15 mouse cellular contexts compared by ENCODE assay signal in the genomic region with DNA sequence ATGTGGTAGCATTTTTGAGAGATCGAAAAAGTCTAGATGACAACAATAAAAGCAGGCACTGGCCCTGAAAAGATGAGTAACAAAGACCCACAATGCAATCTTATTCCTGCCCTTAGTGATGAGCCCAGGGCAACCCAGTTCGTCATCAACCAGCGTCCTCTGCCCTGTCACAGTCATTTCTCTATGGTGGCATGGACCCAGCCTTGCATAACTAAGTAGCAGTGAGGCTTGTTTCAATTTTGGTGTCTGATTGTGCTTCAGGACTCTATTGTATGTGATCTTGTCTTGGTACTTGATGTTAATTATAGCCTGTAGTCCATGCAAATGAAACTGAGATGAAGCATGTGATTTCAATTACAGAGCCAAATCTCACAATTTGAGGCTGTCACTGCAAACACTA.
"Had no signal": no experiment of that assay in that cellular context is flagged by ENCODE, and none has a peak within 500 bp of the region (broad histone marks: within the 10 kb centered on the region; RNA-seq: fewer than 3 reads in every experiment).

No protein-coding gene starts in this region.

- ATAC-seq: liver, postnatal 0 days had no signal

- H3K9me3 ChIP-seq: limb, embryonic 12.5 days; liver, embryonic 13.5 days; lung, embryonic 15.5 days; megakaryocyte, embryonic 14.5 days; neural tube, embryonic 13.5 days had no signal

- H3K27me3 ChIP-seq: limb, embryonic 12.5 days; liver, embryonic 13.5 days; lung, embryonic 15.5 days; megakaryocyte, embryonic 14.5 days; neural tube, embryonic 13.5 days had no signal

- H3K4me3 ChIP-seq: layer of hippocampus, adult 2 months; limb, embryonic 12.5 days; liver, embryonic 13.5 days; lung, embryonic 15.5 days; megakaryocyte, embryonic 14.5 days; neural tube, embryonic 13.5 days had no signal

- H3K27ac ChIP-seq: layer of hippocampus, adult 2 months; limb, embryonic 12.5 days; liver, embryonic 13.5 days; lung, embryonic 15.5 days; macrophage; neural tube, embryonic 13.5 days; stomach, postnatal 0 days had no signal

- H3K36me3 ChIP-seq: limb, embryonic 12.5 days; liver, embryonic 13.5 days; lung, embryonic 15.5 days; neural tube, embryonic 13.5 days had no signal

- H3K9ac ChIP-seq: limb, embryonic 12.5 days; liver, embryonic 13.5 days; liver, postnatal 0 days; lung, embryonic 15.5 days; neural tube, embryonic 13.5 days had no signal

- DNase-seq: kidney, postnatal 10 days; kidney, postnatal 4 days; liver; liver, embryonic 13.5 days; liver, postnatal 0 days; lung, postnatal 14 days; thymus, postnatal 14 days had no signal

- H3K4me2 ChIP-seq: limb, embryonic 12.5 days; liver, embryonic 13.5 days; lung, embryonic 15.5 days; midbrain, embryonic 11.5 days; neural tube, embryonic 13.5 days had no signal

- H3K4me1 ChIP-seq: limb, embryonic 12.5 days; liver, embryonic 13.5 days; lung, embryonic 15.5 days; megakaryocyte, embryonic 14.5 days; neural tube, embryonic 13.5 days had no signal
